Mouse (Mus musculus): ENCODE results near the gene Dnajb14.

DNA sequence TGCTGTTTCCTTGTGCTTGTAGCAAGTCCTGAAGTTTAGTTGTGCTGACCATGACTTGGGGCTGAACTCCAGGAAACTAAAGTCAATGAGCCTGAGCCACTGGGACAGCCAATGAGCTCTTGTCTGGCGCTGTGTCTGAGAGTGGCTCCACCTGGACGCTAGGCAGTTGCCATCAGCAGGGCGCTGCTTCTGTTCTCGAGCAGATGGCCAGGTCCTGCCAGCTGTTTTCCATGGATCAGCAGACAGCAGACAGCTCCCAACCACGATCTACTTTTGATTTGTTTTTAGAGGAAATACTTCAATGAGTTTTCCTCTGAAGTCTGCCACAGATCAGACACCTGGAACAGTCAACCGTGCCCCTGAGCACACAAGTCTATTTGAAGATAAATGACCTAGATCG lies 65.3 kb downstream of the Dnajb14 start:
- no peak for TF ChIP-seq POLR2A (IDR thresholded peaks at IDR 0.05; ENCODE audit: borderline replicate concordance, extremely low read depth, low read depth, low read length)
- no peak for TF ChIP-seq CTCF (IDR thresholded peaks at IDR 0.05; ENCODE audit: insufficient read depth, low read length)
